In genomic region chr1:52701941-52702340, GRCm38 (mm10) we compare ENCODE assay signal across 34 mouse cellular contexts.
"Had no signal": no experiment of that assay in that cellular context is flagged by ENCODE, and none has a peak within 500 bp of the region (broad histone marks: within the 10 kb centered on the region; RNA-seq: fewer than 3 reads in every experiment).

No protein-coding gene starts in this region.

- H3K36me3 ChIP-seq: heart, embryonic 10.5 days; heart, embryonic 12.5 days; heart, embryonic 13.5 days; heart, embryonic 15.5 days; hindbrain, embryonic 10.5 days; hindbrain, embryonic 12.5 days; hindbrain, embryonic 15.5 days; intestine, embryonic 15.5 days; kidney, embryonic 15.5 days had no signal

- H3K27me3 ChIP-seq: heart, embryonic 12.5 days; heart, embryonic 13.5 days; heart, embryonic 15.5 days; hindbrain, embryonic 12.5 days; hindbrain, embryonic 13.5 days; hindbrain, embryonic 15.5 days; intestine, embryonic 15.5 days; kidney, embryonic 15.5 days had no signal

- H3K4me1 ChIP-seq: heart, embryonic 10.5 days; heart, embryonic 12.5 days; heart, embryonic 13.5 days; heart, embryonic 15.5 days; hindbrain, embryonic 10.5 days; hindbrain, embryonic 12.5 days; hindbrain, embryonic 15.5 days; intestine, embryonic 15.5 days; kidney, embryonic 15.5 days had no signal

- H3K4me2 ChIP-seq: heart, embryonic 11.5 days; heart, embryonic 12.5 days; heart, embryonic 13.5 days; heart, embryonic 15.5 days; hindbrain, embryonic 12.5 days; hindbrain, embryonic 13.5 days; hindbrain, embryonic 14.5 days; hindbrain, embryonic 15.5 days; intestine, embryonic 15.5 days; kidney, embryonic 15.5 days had no signal

- H3K9me3 ChIP-seq: heart, embryonic 10.5 days; heart, embryonic 12.5 days; heart, embryonic 13.5 days; heart, embryonic 15.5 days; hindbrain, embryonic 10.5 days; hindbrain, embryonic 12.5 days; hindbrain, embryonic 13.5 days; hindbrain, embryonic 15.5 days; intestine, embryonic 15.5 days; kidney, embryonic 15.5 days had no signal

- ATAC-seq: hindbrain, embryonic 16.5 days; hindbrain, postnatal 0 days; inflammation-experienced regulatory T-cells, adult 6 months; intestine, embryonic 15.5 days; intestine, embryonic 16.5 days; intestine, postnatal 0 days had no signal

- H3K9ac ChIP-seq: heart, embryonic 12.5 days; heart, embryonic 13.5 days; heart, embryonic 15.5 days; hindbrain, embryonic 12.5 days; hindbrain, embryonic 13.5 days; hindbrain, embryonic 14.5 days; hindbrain, embryonic 15.5 days; intestine, embryonic 15.5 days; kidney, embryonic 15.5 days had no signal

- H3K4me3 ChIP-seq: heart, embryonic 10.5 days; heart, embryonic 12.5 days; heart, embryonic 13.5 days; heart, embryonic 15.5 days; hindbrain, embryonic 10.5 days; hindbrain, embryonic 12.5 days; hindbrain, embryonic 13.5 days; hindbrain, embryonic 15.5 days; intestine, embryonic 15.5 days; kidney, embryonic 15.5 days; layer of hippocampus, adult 2 months had no signal

- H3K27ac ChIP-seq: heart, embryonic 10.5 days; heart, embryonic 13.5 days; heart, embryonic 15.5 days; hindbrain, embryonic 10.5 days; hindbrain, embryonic 12.5 days; hindbrain, embryonic 13.5 days; hindbrain, embryonic 14.5 days; hindbrain, embryonic 15.5 days; hindbrain, postnatal 0 days; intestine, embryonic 15.5 days; kidney, embryonic 15.5 days; kidney, postnatal 0 days; layer of hippocampus, adult 2 months had no signal

- DNase-seq: heart, postnatal 10 days; heart, postnatal 14 days; heart, postnatal 36 days; heart, postnatal 4 days; kidney, adult 11 months; kidney, adult 18-20 months; kidney, adult 8-10 months; kidney, adult 9 months; kidney, postnatal 10 days; kidney, postnatal 14 days; kidney, postnatal 25 days; kidney, postnatal 36 days; kidney, postnatal 4 days; layer of hippocampus, adult 9-11 months; layer of hippocampus, postnatal 36 days had no signal
